Mouse (Mus musculus): ENCODE measurements around the gene Irf2. TPM values are rescaled to one million over a fixed set of nuclear protein-coding genes. Genes with fewer than 3 reads are reported as not detected.
"Not testable (repeated sequence)": the region's sequence is repeated elsewhere in the genome, so short reads cannot be mapped to it uniquely, and the experiment has no call there.

Gene Irf2
- polyA plus RNA-seq, 1 experiment, result 29.9 TPM

DNA sequence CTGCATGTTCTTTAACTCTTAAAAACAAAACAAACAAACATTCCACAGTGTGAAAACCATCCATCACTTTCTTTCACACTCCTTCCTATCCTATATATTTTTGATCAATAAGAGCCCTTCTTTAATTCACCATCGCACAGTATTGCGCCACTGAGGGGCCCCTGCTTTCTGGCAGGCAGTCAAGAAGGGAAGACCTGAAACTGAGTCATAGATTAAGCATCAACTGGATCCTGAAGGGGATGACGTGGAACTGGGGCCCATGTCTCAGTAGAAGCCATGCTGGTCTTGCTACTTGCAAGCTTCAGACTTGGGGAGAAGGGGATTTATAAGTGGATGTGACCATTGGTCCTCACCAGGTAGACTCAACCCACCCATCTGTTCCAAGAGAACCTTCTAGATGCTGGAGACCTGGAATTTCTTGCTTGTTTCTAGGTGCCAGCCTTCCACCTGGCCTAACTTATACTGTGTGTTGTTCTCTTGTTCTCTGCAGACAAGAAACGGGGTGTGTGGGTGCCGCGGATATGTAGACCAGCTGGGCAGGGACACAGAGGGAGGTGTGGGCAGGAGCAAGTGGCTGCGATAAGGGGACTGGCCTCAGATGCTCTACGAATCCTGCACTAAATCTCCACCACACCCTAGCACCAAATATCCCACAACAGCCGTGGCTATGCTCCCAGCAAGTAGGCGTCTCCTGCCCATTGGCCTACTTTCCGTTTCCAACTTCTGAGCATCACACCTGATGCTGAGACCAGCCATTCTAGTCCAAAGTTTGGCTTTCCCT lies 18.3 kb upstream of the Irf2 start:
- TF ChIP-seq GATA1 (IDR thresholded peaks at IDR 0.05; ENCODE audit: borderline replicate concordance, low read length), result no peak
- TF ChIP-seq FLI1 (IDR thresholded peaks at IDR 0.05; ENCODE audit: low read length), result no peak
- Histone ChIP-seq H3K4me3 (replicated peaks) (no peak overlapping the region), H3K9me3 (no peaks in the 10 kb centered on the region), H3K4me1 (peaks cover 2% of the 10 kb centered on the region; the same call in 1 of the 2 replicates), H3K27me3 (replicated peaks) (no peaks in the 10 kb centered on the region), H3K36me3 (replicated peaks; ENCODE audit: low read length) (no peaks in the 10 kb centered on the region)

DNA sequence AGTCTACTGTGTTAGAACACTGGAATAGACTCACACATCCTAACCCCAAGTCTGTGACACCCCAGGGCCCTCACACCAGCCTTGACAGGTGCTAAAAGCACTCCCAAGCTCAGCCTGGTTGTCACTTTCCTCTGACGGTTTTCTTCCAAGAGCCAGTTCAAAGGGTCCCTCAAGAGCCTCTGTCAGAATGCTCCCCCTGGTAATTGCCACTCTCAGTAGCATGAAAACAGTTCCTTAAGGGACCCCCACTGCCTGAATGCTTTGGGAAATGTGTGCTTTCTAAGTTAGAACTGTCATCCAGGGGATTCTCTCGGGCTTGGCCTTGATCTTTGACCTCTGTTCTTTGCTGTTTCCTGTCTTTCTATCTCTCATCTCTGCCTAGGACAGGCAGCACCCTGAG lies 17.0 kb upstream of the Irf2 start:
- Histone ChIP-seq H3K4me1 (peaks cover 2% of the 10 kb centered on the region; the same call in 1 of the 2 replicates), H3K27me3 (replicated peaks) (no peaks in the 10 kb centered on the region), H3K9me3 (no peaks in the 10 kb centered on the region), H3K36me3 (replicated peaks; ENCODE audit: low read length) (no peaks in the 10 kb centered on the region), H3K4me3 (replicated peaks) (no peak overlapping the region)
- TF ChIP-seq FLI1 (IDR thresholded peaks at IDR 0.05; ENCODE audit: low read length) (no peak), GATA1 (IDR thresholded peaks at IDR 0.05; ENCODE audit: borderline replicate concordance, low read length) (no peak)

DNA sequence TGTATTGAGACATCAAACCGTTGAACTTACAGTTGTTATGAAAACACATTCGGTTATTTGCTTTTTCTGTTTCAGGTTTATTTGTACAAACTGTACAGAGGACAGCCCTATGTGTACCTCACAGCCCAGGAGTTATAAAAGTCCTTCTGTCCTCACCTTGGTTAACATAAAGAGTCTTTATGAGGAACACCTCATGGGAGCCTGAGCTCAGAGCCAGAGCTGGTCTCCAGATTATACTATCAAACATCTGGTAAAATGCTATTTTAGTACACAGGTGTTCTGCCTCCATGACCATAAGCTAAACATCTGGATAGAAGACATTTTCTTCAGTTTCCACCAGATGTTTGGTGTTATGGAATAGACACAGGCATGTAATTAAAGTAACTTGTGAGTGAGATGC lies 13.1 kb upstream of the Irf2 start:
- H3K4me3 ChIP-seq (replicated peaks), result no peak overlapping the region

DNA sequence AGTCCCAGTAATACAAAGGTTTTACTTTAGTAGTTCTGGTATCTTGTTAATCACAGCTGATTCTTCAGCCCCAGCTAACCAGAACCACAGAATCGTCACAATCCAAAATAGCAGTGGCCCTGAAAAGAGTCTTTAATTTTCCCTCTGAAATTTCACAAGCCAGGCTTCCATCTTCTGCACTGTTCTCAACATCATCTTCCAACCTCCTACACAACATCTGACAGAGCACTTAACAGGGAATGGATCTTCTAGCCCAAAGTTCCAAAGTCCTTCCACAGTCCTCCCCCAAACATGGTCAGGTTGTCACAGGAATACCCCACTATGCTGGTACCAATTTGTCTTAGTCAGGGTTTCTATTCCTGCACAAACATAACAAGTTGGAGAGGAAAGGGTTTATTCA lies 9.9 kb upstream of the Irf2 start:
- peaks cover 34% of the 10 kb centered on the region for H3K36me3 ChIP-seq (replicated peaks; ENCODE audit: low read length)
- not testable (repeated sequence) for H3K27me3 ChIP-seq (replicated peaks); H3K4me3 ChIP-seq (replicated peaks); H3K9me3 ChIP-seq; H3K4me1 ChIP-seq

More for the DNA sequence above, 13.1 kb upstream of the Irf2 start:
- peaks cover 12% of the 10 kb centered on the region for H3K36me3 ChIP-seq (replicated peaks; ENCODE audit: low read length)
- H3K27me3 ChIP-seq (replicated peaks), result no peaks in the 10 kb centered on the region
- H3K9me3 ChIP-seq, result no peaks in the 10 kb centered on the region
- H3K4me1 ChIP-seq, result no peaks in the 10 kb centered on the region; the same call in 1 of the 2 replicates
- TF ChIP-seq GATA1 (IDR thresholded peaks at IDR 0.05; ENCODE audit: borderline replicate concordance, low read length) (no peak), FLI1 (IDR thresholded peaks at IDR 0.05; ENCODE audit: low read length) (no peak)

DNA sequence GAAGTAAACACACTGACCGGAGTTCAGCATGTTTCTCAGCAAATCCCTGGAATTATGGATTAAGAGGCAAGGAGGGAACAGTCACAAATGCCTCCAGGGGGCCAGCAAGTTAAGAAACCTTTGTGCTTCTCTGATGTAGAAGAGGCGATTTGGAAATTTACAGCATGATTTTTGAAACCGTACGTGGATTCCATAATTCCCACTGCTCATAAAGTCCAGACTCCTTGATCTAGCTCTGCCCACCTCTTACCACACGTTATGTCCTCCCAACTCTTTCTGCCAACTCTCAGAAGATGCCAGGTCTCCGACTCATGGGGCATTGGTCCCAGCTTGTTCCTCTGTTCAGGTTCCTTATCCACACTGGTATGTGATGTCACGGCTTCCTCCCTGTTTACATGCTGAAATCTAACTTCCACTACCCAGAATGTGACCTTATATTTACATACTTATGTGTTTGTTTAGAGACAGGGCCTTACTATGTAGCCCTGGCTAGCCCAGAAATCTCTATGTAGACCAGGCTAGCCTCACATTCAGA lies 7.1 kb upstream of the Irf2 start:
- Histone ChIP-seq H3K4me1 (peaks cover 21% of the 10 kb centered on the region), H3K27me3 (replicated peaks) (no peaks in the 10 kb centered on the region), H3K36me3 (replicated peaks; ENCODE audit: low read length) (peaks cover 61% of the 10 kb centered on the region), H3K9me3 (peaks cover 6% of the 10 kb centered on the region), H3K4me3 (replicated peaks) (no peak overlapping the region)
- no peak for TF ChIP-seq FLI1 (IDR thresholded peaks at IDR 0.05; ENCODE audit: low read length)
- no peak for TF ChIP-seq GATA1 (IDR thresholded peaks at IDR 0.05; ENCODE audit: borderline replicate concordance, low read length)

DNA sequence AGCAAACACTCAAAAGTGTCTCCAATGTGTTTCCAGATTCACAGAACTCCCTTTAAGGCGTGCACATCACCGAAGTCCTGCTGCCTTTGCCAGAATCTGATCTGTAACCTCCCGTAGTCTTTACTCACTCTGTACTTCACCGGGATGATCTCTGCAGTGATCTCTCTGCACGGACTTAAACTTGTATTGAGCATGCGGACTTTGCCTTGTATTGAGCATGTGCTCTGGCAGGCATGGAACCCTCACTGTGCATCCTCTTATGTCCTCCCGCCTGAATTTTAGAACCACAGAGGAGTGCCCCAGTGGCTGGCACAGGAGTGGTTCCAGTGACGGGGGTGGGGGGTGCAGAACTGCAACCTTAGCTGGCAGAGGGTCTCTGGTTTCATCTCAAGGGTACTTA lies 5.9 kb upstream of the Irf2 start:
- Histone ChIP-seq H3K9me3 (peaks cover 6% of the 10 kb centered on the region), H3K4me1 (peaks cover 32% of the 10 kb centered on the region), H3K27me3 (replicated peaks) (no peaks in the 10 kb centered on the region), H3K36me3 (replicated peaks; ENCODE audit: low read length) (peaks cover 63% of the 10 kb centered on the region), H3K4me3 (replicated peaks) (no peak overlapping the region)
- TF ChIP-seq GATA1 (IDR thresholded peaks at IDR 0.05; ENCODE audit: borderline replicate concordance, low read length), result no peak
- no peak for TF ChIP-seq FLI1 (IDR thresholded peaks at IDR 0.05; ENCODE audit: low read length)

DNA sequence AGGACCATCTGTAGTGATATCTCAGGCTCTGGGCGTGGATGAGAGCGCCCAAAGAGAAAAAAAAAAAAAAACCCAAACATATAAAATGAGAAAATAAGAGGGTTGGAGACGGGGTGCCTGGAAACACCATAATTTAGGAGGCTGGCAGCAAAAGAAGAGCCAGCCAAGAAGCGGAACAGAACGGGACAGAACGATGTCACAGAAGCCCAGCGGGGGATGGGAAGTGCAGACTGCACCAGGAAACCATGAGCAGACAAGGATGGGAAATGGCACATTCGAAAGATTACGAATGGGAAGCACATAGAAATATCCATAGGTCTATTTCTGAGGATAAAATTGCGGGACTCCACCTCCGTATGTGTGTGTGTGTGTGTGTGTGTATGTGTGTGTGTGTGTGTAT lies 4.0 kb upstream of the Irf2 start:
- no peak overlapping the region for H3K4me3 ChIP-seq (replicated peaks)
- TF ChIP-seq FLI1 (IDR thresholded peaks at IDR 0.05; ENCODE audit: low read length) (no peak), GATA1 (IDR thresholded peaks at IDR 0.05; ENCODE audit: borderline replicate concordance, low read length) (no peak)
- H3K9me3 ChIP-seq, result peaks cover 6% of the 10 kb centered on the region
- peaks cover 34% of the 10 kb centered on the region for H3K4me1 ChIP-seq
- H3K27me3 ChIP-seq (replicated peaks), result no peaks in the 10 kb centered on the region
- peaks cover 59% of the 10 kb centered on the region for H3K36me3 ChIP-seq (replicated peaks; ENCODE audit: low read length)

DNA sequence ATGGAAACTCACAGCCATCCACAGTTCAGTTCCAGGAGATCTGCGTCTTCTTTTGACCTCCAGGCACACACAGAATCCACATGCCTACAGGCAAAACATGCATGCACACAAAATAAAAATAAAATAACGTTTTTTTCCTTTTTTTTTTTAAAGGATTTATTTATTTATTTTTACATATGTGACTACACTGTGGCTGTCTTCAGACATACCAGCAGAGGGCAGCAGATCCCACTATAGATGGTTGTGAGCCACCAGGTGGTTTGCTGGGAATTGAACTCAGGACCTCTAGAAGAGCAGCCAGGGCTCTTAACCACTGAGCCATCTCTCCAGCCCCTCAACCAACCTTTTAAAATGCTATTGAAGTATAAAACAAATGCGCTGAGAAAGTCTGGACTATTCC lies 3.3 kb upstream of the Irf2 start:
- H3K4me1 ChIP-seq, result peaks cover 34% of the 10 kb centered on the region
- H3K27me3 ChIP-seq (replicated peaks), result no peaks in the 10 kb centered on the region
- TF ChIP-seq GATA1 (IDR thresholded peaks at IDR 0.05; ENCODE audit: borderline replicate concordance, low read length) (no peak), FLI1 (IDR thresholded peaks at IDR 0.05; ENCODE audit: low read length) (no peak)
- no peak overlapping the region for H3K4me3 ChIP-seq (replicated peaks)
- H3K9me3 ChIP-seq, result peaks cover 6% of the 10 kb centered on the region
- peaks cover 52% of the 10 kb centered on the region for H3K36me3 ChIP-seq (replicated peaks; ENCODE audit: low read length)

DNA sequence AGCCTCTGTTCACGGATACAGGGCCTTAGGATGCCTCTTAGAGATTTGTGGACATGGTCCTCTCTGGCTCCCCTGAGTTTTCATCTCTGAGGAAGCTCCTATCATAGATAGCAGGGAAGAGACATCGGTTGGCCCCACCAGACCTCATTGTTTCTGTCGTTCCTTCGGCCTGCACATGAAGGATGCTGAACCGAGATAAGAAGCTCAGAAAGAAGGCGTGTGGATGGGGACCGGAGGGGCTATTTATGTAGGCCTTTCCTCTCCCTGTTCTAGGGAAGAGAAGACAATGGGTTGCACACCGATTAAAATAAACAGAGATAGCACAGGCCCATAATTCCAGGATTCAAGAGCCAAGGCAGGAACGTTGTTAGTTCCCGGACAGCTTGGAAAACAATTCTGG lies 2.1 kb upstream of the Irf2 start:
- peak overlapping the region; percentile 2 for H3K4me3 ChIP-seq (replicated peaks)
- TF ChIP-seq GATA1 (IDR thresholded peaks at IDR 0.05; ENCODE audit: borderline replicate concordance, low read length), result no peak
- no peak for TF ChIP-seq FLI1 (IDR thresholded peaks at IDR 0.05; ENCODE audit: low read length)
- H3K4me1 ChIP-seq, result peaks cover 41% of the 10 kb centered on the region

DNA sequence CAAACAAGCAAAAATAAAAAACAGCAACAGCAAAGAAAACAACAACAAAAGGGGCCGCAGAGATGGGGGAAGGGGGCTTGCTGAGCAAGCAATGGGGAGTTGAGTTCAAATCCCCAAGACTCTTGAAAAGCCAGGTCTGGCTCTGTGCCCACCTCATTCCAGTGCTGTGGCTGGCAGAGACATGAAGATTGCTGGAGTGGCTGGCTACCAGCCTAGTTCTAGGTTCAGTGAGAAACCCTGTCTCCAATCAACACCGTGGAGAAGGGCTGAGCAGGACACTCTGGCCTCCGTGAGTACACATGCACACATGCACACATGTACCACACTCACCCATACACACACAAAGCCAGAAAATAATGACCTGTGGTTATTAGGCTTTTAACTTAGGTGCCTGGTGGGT lies 1.6 kb upstream of the Irf2 start:
- Histone ChIP-seq H3K9me3 (peaks cover 6% of the 10 kb centered on the region), H3K27me3 (replicated peaks) (no peaks in the 10 kb centered on the region), H3K4me1 (peaks cover 42% of the 10 kb centered on the region), H3K4me3 (replicated peaks) (peak overlapping the region; percentile 95), H3K36me3 (replicated peaks; ENCODE audit: low read length) (peaks cover 42% of the 10 kb centered on the region)
- TF ChIP-seq GATA1 (IDR thresholded peaks at IDR 0.05; ENCODE audit: borderline replicate concordance, low read length) (no peak), FLI1 (IDR thresholded peaks at IDR 0.05; ENCODE audit: low read length) (no peak)

More for the DNA sequence above, 2.1 kb upstream of the Irf2 start:
- Histone ChIP-seq H3K9me3 (peaks cover 6% of the 10 kb centered on the region), H3K36me3 (replicated peaks; ENCODE audit: low read length) (peaks cover 47% of the 10 kb centered on the region), H3K27me3 (replicated peaks) (no peaks in the 10 kb centered on the region)
